Mouse (Mus musculus) liver, embryonic 12.5 days (tissue): Measurements from ENCODE around the gene Fam24b. TPM values are rescaled to one million over a fixed set of nuclear protein-coding genes. Genes with fewer than 3 reads are reported as not detected.

Experiments
- ATAC-seq: fragments of 200-750 bp; cut with Nextera tagmentation; 2 replicates; pipeline ENCODE4 v1.8.0; 2017; ENCODE audit warnings: moderate number of reproducible peaks, mild to moderate bottlenecking, moderate library complexity
- H3K27ac ChIP-seq: fragments of 300-500 bp; sonication (generic); 2 replicates; pipeline ENCODE4 v1.5.1; 2016; ENCODE audit warnings: mild to moderate bottlenecking
- H3K27me3 ChIP-seq: fragments of 300-500 bp; sonication (generic); replicated peaks from 2 replicates; pipeline ENCODE4 v1.6.1; 2016; ENCODE audit warnings: mild to moderate bottlenecking, moderate library complexity
- H3K36me3 ChIP-seq: fragments of 300-500 bp; sonication (generic); 2 replicates; pipeline ENCODE4 v1.6.1; 2016; ENCODE audit warnings: mild to moderate bottlenecking, moderate library complexity
- H3K4me1 ChIP-seq: fragments of 300-500 bp; sonication (generic); 2 replicates; pipeline ENCODE4 v1.6.1; 2016
- H3K4me2 ChIP-seq: fragments of 300-500 bp; sonication (generic); 2 replicates; pipeline ENCODE4 v1.6.1; 2016; ENCODE audit warnings: mild to moderate bottlenecking, moderate library complexity
- H3K4me3 ChIP-seq: fragments of 300-500 bp; sonication (generic); 2 replicates; pipeline ENCODE4 v1.5.1; 2016; ENCODE audit warnings: mild to moderate bottlenecking, moderate library complexity
- H3K9ac ChIP-seq: fragments of 300-500 bp; sonication (generic); 2 replicates; pipeline ENCODE4 v1.6.1; 2016; ENCODE audit warnings: mild to moderate bottlenecking, moderate library complexity
- H3K9me3 ChIP-seq: fragments of 300-500 bp; sonication (generic); replicated peaks from 2 replicates; pipeline ENCODE4 v1.6.1; 2016; ENCODE audit warnings: mild to moderate bottlenecking, moderate library complexity
- WGBS: fragments of 180-500 bp; shearing (Covaris S2); methylation state at CpG from one replicate; pipeline ENCODE4 v1.1.7; 2016; ENCODE audit not compliant: insufficient replicate concordance; 5-methylcytosine and 5-hydroxymethylcytosine counted together
- polyA plus RNA-seq: library from polyadenylated mRNA; unstranded; fragments of >200 nt; fragmentation: Nextera tagmentation; extraction: Ambion mirVana; gene quantifications from 2 replicates; pipeline ENCODE4 v1.2.1, GENCODE M21; 2016

The Fam24b gene
- polyA plus RNA-seq, 1 experiment from 2014 or later = not detected

- no peaks in the 10 kb centered on the region for H3K4me1 ChIP-seq
- H3K27me3 ChIP-seq = no peaks in the 10 kb centered on the region
- H3K9me3 ChIP-seq = no peaks in the 10 kb centered on the region
- no peak within 1 kb of the TSS for H3K4me3 ChIP-seq
- no peak within 1 kb of the TSS for H3K9ac ChIP-seq
- H3K4me2 ChIP-seq = no peak within 1 kb of the TSS
- H3K36me3 ChIP-seq = peaks cover 7% of the 10 kb centered on the region
- no peak within 1 kb of the TSS for H3K27ac ChIP-seq
- no peak for ATAC-seq
- 49% methylated on average over 1 of the region's 1 CpGs for WGBS
These were observed 4.2 kb upstream of the Fam24b start, which contains the start of gene Fam24a for GRCm38 (mm10) chr7:131333564-131333963. Gene Fam24a (plus strand): TSS chr7:131333864.

DNA sequence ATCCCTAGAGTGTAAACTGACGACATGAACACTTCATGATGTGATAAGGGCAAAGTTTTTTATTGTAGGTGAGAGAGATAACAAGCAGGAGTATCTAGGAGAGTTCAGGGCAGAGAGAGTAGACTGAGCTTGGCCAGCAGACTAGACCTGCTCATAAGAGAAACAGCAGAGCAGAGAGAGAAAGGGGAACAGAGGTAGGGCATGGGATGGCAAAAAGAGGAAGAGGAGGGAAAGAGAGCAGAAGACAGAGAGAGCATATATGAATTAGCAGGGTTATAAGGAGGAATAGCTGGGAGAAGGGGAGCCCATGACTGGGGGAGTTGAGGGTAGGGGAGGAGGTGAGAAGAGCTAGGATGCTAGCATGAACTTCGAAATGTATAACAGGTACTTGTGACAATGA lies 2.4 kb upstream of the Fam24b start:
- no peak overlapping the region for H3K9ac ChIP-seq
- H3K9me3 ChIP-seq = no peaks in the 10 kb centered on the region
- H3K27me3 ChIP-seq = no peaks in the 10 kb centered on the region
- no peak for ATAC-seq
- H3K4me1 ChIP-seq = no peaks in the 10 kb centered on the region
- WGBS = 46% methylated on average over 2 of the region's 2 CpGs
- H3K27ac ChIP-seq = no peak overlapping the region
- no peaks in the 10 kb centered on the region for H3K36me3 ChIP-seq
- H3K4me2 ChIP-seq = no peak overlapping the region
- no peak overlapping the region for H3K4me3 ChIP-seq

GRCm38 (mm10) chr7:131327054-131327453 lies 2.3 kb downstream of the Fam24b start:
- H3K36me3 ChIP-seq = no peaks in the 10 kb centered on the region
- no peak for ATAC-seq
- no peak overlapping the region for H3K4me3 ChIP-seq
- WGBS = 70% methylated on average over 5 of the region's 5 CpGs
- no peaks in the 10 kb centered on the region for H3K4me1 ChIP-seq
- H3K9me3 ChIP-seq = no peaks in the 10 kb centered on the region
- no peak overlapping the region for H3K9ac ChIP-seq
- H3K27me3 ChIP-seq = no peaks in the 10 kb centered on the region
- H3K27ac ChIP-seq = no peak overlapping the region
- H3K4me2 ChIP-seq = no peak overlapping the region

- WGBS = 80% methylated on average over 2 of the region's 2 CpGs
- no peak for ATAC-seq
- H3K9ac ChIP-seq = no peak within 1 kb of the TSS
- H3K36me3 ChIP-seq = no peaks in the 10 kb centered on the region
- H3K9me3 ChIP-seq = no peaks in the 10 kb centered on the region
- H3K4me3 ChIP-seq = no peak within 1 kb of the TSS
- H3K4me2 ChIP-seq = no peak within 1 kb of the TSS
- H3K4me1 ChIP-seq = no peaks in the 10 kb centered on the region
- no peak within 1 kb of the TSS for H3K27ac ChIP-seq
- H3K27me3 ChIP-seq = no peaks in the 10 kb centered on the region
These were observed 7.1 kb downstream of the Fam24b start, which contains the start of gene Cuzd1 for GRCm38 (mm10) chr7:131322192-131322591. Gene Cuzd1 (minus strand): TSS chr7:131322292.

- Histone ChIP-seq H3K4me2 (no peak overlapping the region), H3K9me3 (no peaks in the 10 kb centered on the region), H3K9ac (no peak overlapping the region), H3K27me3 (no peaks in the 10 kb centered on the region), H3K4me3 (no peak overlapping the region), H3K36me3 (no peaks in the 10 kb centered on the region), H3K4me1 (no peaks in the 10 kb centered on the region), H3K27ac (no peak overlapping the region)
- no peak for ATAC-seq
- 70% methylated on average over 5 of the region's 7 CpGs for WGBS
These were observed 11.0 kb downstream of the Fam24b start for GRCm38 (mm10) chr7:131318340-131318739.

- H3K4me2 ChIP-seq = no peak overlapping the region
- no peak for ATAC-seq
- H3K4me3 ChIP-seq = no peak overlapping the region
- H3K36me3 ChIP-seq = no peaks in the 10 kb centered on the region
- H3K27ac ChIP-seq = no peak overlapping the region
- H3K4me1 ChIP-seq = no peaks in the 10 kb centered on the region
- no peaks in the 10 kb centered on the region for H3K27me3 ChIP-seq
- no peak overlapping the region for H3K9ac ChIP-seq
- H3K9me3 ChIP-seq = no peaks in the 10 kb centered on the region
- 51% methylated on average over 12 of the region's 12 CpGs for WGBS
These were observed 11.7 kb downstream of the Fam24b start for GRCm38 (mm10) chr7:131317587-131317986.

- Histone ChIP-seq H3K9ac (no peak overlapping the region), H3K4me1 (no peaks in the 10 kb centered on the region), H3K9me3 (no peaks in the 10 kb centered on the region), H3K27ac (no peak overlapping the region), H3K36me3 (no peaks in the 10 kb centered on the region), H3K4me3 (no peak overlapping the region), H3K27me3 (no peaks in the 10 kb centered on the region), H3K4me2 (no peak overlapping the region)
- ATAC-seq = no peak
- 63% methylated on average over 7 of the region's 7 CpGs for WGBS
These were observed 14.8 kb downstream of the Fam24b start for GRCm38 (mm10) chr7:131314493-131314892.

- H3K4me2 ChIP-seq = no peak overlapping the region
- H3K27me3 ChIP-seq = no peaks in the 10 kb centered on the region
- H3K36me3 ChIP-seq = no peaks in the 10 kb centered on the region
- H3K9ac ChIP-seq = no peak overlapping the region
- no peak overlapping the region for H3K27ac ChIP-seq
- no peaks in the 10 kb centered on the region for H3K4me1 ChIP-seq
- no peak overlapping the region for H3K4me3 ChIP-seq
- no peak for ATAC-seq
- no peaks in the 10 kb centered on the region for H3K9me3 ChIP-seq
- 59% methylated on average over 5 of the region's 5 CpGs for WGBS
These were observed 22.6 kb downstream of the Fam24b start for GRCm38 (mm10) chr7:131306733-131307132.

DNA sequence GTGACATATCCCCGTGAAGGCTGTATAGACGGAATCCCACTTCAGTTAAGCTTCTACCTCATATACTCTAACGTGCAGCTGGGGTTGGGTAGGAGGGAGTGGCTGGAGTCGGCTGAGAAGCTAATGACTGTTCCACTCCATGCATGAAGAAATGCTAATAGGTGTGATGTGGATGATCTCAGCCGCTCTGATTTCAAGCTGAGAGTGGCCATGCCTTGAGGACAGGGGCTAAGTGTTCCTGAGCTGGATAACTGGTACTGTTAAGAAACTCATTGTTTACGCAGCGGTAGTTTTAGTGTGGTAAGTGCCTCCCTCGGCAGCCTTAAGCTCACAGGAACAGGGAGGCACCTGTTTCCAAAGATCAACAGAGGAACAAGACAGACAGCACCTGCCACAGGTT lies 26.0 kb downstream of the Fam24b start:
- Histone ChIP-seq H3K27ac (no peak overlapping the region), H3K27me3 (no peaks in the 10 kb centered on the region), H3K4me2 (no peak overlapping the region), H3K4me3 (no peak overlapping the region), H3K9ac (no peak overlapping the region), H3K36me3 (no peaks in the 10 kb centered on the region), H3K4me1 (no peaks in the 10 kb centered on the region), H3K9me3 (no peaks in the 10 kb centered on the region)
- no peak for ATAC-seq
- WGBS = 60% methylated on average over 8 of the region's 8 CpGs

DNA sequence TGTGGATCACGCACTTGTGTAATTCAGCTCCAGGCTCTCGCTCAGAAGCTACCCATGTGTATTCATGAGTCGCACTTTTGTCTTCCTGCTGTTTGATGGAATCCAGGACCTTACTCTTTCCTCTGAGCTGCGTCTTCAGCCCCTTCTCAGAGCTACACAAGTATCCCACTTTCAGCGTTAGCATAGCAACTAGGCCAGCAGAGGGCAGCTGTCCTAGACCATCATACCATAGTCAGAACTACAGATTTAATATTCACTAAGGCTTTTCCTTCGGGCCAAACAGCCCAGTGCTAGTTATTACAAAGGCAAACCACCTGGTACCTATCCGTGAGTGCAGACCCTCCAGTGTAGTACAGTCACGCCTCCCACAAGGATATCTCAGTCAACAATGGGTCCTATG lies 32.2 kb downstream of the Fam24b start:
- H3K36me3 ChIP-seq = no peaks in the 10 kb centered on the region
- no peaks in the 10 kb centered on the region for H3K27me3 ChIP-seq
- no peaks in the 10 kb centered on the region for H3K4me1 ChIP-seq
- no peak overlapping the region for H3K4me3 ChIP-seq
- H3K4me2 ChIP-seq = no peak overlapping the region
- no peaks in the 10 kb centered on the region for H3K9me3 ChIP-seq
- H3K9ac ChIP-seq = no peak overlapping the region
- no peak overlapping the region for H3K27ac ChIP-seq
- no peak for ATAC-seq
- 63% methylated on average over 8 of the region's 8 CpGs for WGBS

Other genes with a start within 250 kb of the Fam24b start
- not detected in 2 replicates for gene 4933402N03Rik, start 183.2 kb downstream of the Fam24b start, polyA plus RNA-seq
- not detected in 2 replicates for gene 5430419D17Rik, start 155.1 kb downstream of the Fam24b start, polyA plus RNA-seq
- not detected in 2 replicates for gene Cuzd1, start 7.2 kb downstream of the Fam24b start, polyA plus RNA-seq
- not detected in 2 replicates for gene Fam24a, start 4.3 kb upstream of the Fam24b start, polyA plus RNA-seq
- 14.3 and 15.7 TPM in 2 replicates for gene 2310057M21Rik, start 33.2 kb upstream of the Fam24b start, polyA plus RNA-seq
- gene Pstk, start 41.6 kb upstream of the Fam24b start, polyA plus RNA-seq = 32.1 and 36.9 TPM in 2 replicates
- gene Ikzf5, start 81.0 kb upstream of the Fam24b start, polyA plus RNA-seq = 16.4 and 16.6 TPM in 2 replicates
- gene Acadsb, start 81.1 kb upstream of the Fam24b start, polyA plus RNA-seq = 33.9 and 35.1 TPM in 2 replicates
- gene Hmx3, start 213.4 kb upstream of the Fam24b start, polyA plus RNA-seq = not detected in 2 replicates
- gene Hmx2, start 219.3 kb upstream of the Fam24b start, polyA plus RNA-seq = not detected in 2 replicates
- 151 and 152 TPM in 2 replicates for gene Bub3, start 230.7 kb upstream of the Fam24b start, polyA plus RNA-seq